Mouse (Mus musculus): ENCODE results near the gene Lasp1.

DNA sequence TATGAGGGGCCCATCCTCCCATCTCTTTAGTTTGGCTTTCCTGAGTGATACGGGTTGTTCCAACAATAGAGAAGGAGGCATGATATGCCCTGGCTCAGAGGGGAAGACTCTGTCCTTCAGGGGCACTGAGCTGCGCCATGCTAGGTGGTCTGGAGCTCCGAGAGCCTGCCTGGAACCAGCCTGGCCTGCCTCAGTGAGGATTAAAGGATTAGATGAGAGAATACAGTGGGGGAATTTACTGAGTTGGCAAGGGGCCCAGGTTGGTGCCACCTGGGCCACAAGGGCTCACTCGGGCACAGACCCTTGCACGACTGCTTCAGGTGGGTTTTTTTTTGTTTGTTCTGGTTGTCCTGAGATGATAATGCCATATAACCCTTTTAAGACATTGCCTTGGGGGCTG lies 17.4 kb downstream of the Lasp1 start:
- TF ChIP-seq POLR2A (IDR thresholded peaks at IDR 0.05; ENCODE audit: low read depth, low read length), result no peak
- no peak for TF ChIP-seq CTCF (IDR thresholded peaks at IDR 0.05; ENCODE audit: extremely low read depth, insufficient read depth, insufficient read length, insufficient replicate concordance)

Measured in spleen, adult 2 months (tissue).